Mouse (Mus musculus) ES-Bruce4 (cell line): ENCODE results near the gene Olfr228. TPM values are rescaled to one million over a fixed set of nuclear protein-coding genes. Genes with fewer than 3 reads are reported as not detected.

Experiments
- polyA plus RNA-seq: library from polyadenylated mRNA; stranded (reverse); fragments of >200 nt; gene quantifications from 2 replicates; pipeline ENCODE4 v1.2.4, GENCODE M21; 2011; ENCODE audit warnings: low read depth; ENCODE audit not compliant: missing spikeins, insufficient read depth, insufficient read length

Olfr228 gene
- polyA plus RNA-seq, 1 experiment: not detected

Other genes with a start within 250 kb of the Olfr228 start
- not detected in 2 replicates for gene Olfr1048, start 247.1 kb downstream of the Olfr228 start, polyA plus RNA-seq
- not detected in 2 replicates for gene Olfr1049, start 229.1 kb downstream of the Olfr228 start, polyA plus RNA-seq
- not detected in 2 replicates for gene Olfr1051, start 208.3 kb downstream of the Olfr228 start, polyA plus RNA-seq
- gene Olfr1052, start 194.9 kb downstream of the Olfr228 start, polyA plus RNA-seq: not detected in 2 replicates
- gene Olfr1053, start 172.1 kb downstream of the Olfr228 start, polyA plus RNA-seq: not detected in 2 replicates
- gene Olfr1054, start 152.0 kb downstream of the Olfr228 start, polyA plus RNA-seq: not detected in 2 replicates
- not detected in 2 replicates for gene Olfr1055, start 137.1 kb downstream of the Olfr228 start, polyA plus RNA-seq
- not detected in 2 replicates for gene Olfr1056, start 124.9 kb downstream of the Olfr228 start, polyA plus RNA-seq
- not detected in 2 replicates for gene Olfr1057, start 109.0 kb downstream of the Olfr228 start, polyA plus RNA-seq
- gene Olfr1058, start 98.8 kb downstream of the Olfr228 start, polyA plus RNA-seq: not detected in 2 replicates
- not detected in 2 replicates for gene Olfr1061, start 73.3 kb downstream of the Olfr228 start, polyA plus RNA-seq
- gene Olfr1062, start 60.6 kb downstream of the Olfr228 start, polyA plus RNA-seq: not detected in 2 replicates
- not detected in 2 replicates for gene Olfr1065, start 36.8 kb downstream of the Olfr228 start, polyA plus RNA-seq
- not detected in 2 replicates for gene Olfr1066, start 31.1 kb downstream of the Olfr228 start, polyA plus RNA-seq
- gene Olfr1076, start 21.1 kb upstream of the Olfr228 start, polyA plus RNA-seq: not detected in 2 replicates
- not detected in 2 replicates for gene Olfr1079, start 55.1 kb upstream of the Olfr228 start, polyA plus RNA-seq
- not detected in 2 replicates for gene Olfr1080, start 70.8 kb upstream of the Olfr228 start, polyA plus RNA-seq
- gene Olfr1082, start 111.6 kb upstream of the Olfr228 start, polyA plus RNA-seq: not detected in 2 replicates
- not detected in 2 replicates for gene Olfr1084, start 152.3 kb upstream of the Olfr228 start, polyA plus RNA-seq
- not detected in 2 replicates for gene Olfr1085, start 174.6 kb upstream of the Olfr228 start, polyA plus RNA-seq
- gene Olfr1086, start 192.7 kb upstream of the Olfr228 start, polyA plus RNA-seq: not detected in 2 replicates
- not detected in 2 replicates for gene Olfr1087, start 211.0 kb upstream of the Olfr228 start, polyA plus RNA-seq
- not detected in 2 replicates for gene Olfr1089, start 246.3 kb upstream of the Olfr228 start, polyA plus RNA-seq